In the genomic region with DNA sequence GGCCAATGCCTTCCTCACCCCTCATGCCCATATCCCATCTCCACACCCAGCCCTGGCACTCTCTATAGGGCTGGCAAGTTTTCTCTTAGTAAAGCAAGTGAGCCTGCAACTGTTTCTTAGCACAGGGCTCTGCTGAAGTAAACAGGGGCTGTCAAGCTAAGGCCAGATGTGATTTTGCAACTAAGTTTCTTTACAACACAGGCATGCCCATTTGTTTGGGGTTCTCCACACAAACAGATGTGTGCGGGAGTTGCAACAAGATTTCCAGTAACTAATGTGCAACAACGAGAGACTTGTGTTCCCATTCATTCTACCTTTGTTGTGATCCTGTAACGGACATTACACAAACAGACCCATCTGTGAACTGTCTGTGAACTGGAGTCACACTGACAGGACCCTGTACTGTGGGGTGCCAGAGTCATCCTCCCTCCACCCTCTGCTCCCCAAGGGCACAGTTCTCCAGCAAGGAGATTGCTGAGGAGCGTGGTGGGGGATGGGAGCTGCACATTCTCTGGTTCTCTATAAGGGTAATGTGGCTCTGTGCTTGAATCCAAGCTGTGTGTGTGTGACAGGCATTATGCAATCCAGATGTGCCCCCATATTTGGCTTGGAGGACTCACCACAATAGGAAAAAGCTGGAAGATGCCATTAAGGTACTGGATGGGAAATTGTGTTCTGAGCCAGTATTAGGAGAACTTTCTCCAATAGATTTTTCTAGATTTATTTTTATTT, we compare ENCODE assay signal across 16 mouse cellular contexts. TPM values are rescaled to one million over a fixed set of nuclear protein-coding genes. Genes with fewer than 3 reads are reported as not detected.
DNase-seq lines count a peak whose midpoint lies in the region; ATAC-seq and TF ChIP-seq lines count a peak whose summit lies in the region.
"Had no signal": no experiment of that assay in that cellular context is flagged by ENCODE, and none has a peak within 500 bp of the region (broad histone marks: within the 10 kb centered on the region; RNA-seq: fewer than 3 reads in every experiment).

No protein-coding gene starts in this region.

- H3K36me3 ChIP-seq in forebrain, embryonic 10.5 days (replicated peaks): no peaks in the 10 kb centered on the region
- no peaks in the 10 kb centered on the region for H3K36me3 ChIP-seq in forebrain, embryonic 13.5 days (ENCODE audit: poor library complexity, severe bottlenecking)
- H3K36me3 ChIP-seq in lung, postnatal 0 days (ENCODE audit: insufficient read depth, low read length): no peaks in the 10 kb centered on the region
- H3K36me3 ChIP-seq in intestine, embryonic 16.5 days (ENCODE audit: control insufficient read depth, insufficient read depth, low read length): no peaks in the 10 kb centered on the region
- no peaks in the 10 kb centered on the region for H3K36me3 ChIP-seq in stomach, postnatal 0 days (ENCODE audit: control insufficient read depth, insufficient read depth, low read length)
- H3K36me3 ChIP-seq: midbrain, embryonic 12.5 days had no signal

- H3K9ac ChIP-seq in forebrain, embryonic 13.5 days: no peak overlapping the region
- H3K9ac ChIP-seq in lung, postnatal 0 days (replicated peaks; ENCODE audit: low read depth): no peak overlapping the region
- no peak overlapping the region for H3K9ac ChIP-seq in intestine, embryonic 16.5 days (ENCODE audit: low read depth, low read length)
- H3K9ac ChIP-seq in stomach, postnatal 0 days (ENCODE audit: low read length): no peak overlapping the region
- H3K9ac ChIP-seq: forebrain, postnatal 0 days; midbrain, embryonic 12.5 days had no signal

- ATAC-seq in forebrain, embryonic 13.5 days: no peak
- peak; percentile 64 for ATAC-seq in lung, postnatal 0 days
- ATAC-seq in intestine, embryonic 16.5 days: no peak
- ATAC-seq in stomach, postnatal 0 days (ENCODE audit: low FRiP score, low TSS enrichment): no peak
- ATAC-seq: forebrain, postnatal 0 days; hindbrain, embryonic 16.5 days had no signal

- peak overlapping the region; percentile 9 for H3K27ac ChIP-seq in forebrain, embryonic 10.5 days
- H3K27ac ChIP-seq in forebrain, embryonic 13.5 days: no peak overlapping the region
- peak overlapping the region; percentile 28; the same call in 1 of the 2 replicates for H3K27ac ChIP-seq in lung, postnatal 0 days (ENCODE audit: low read length)
- peak overlapping the region; percentile 42 for H3K27ac ChIP-seq in intestine, embryonic 16.5 days (ENCODE audit: low read length)
- H3K27ac ChIP-seq in stomach, postnatal 0 days (replicated peaks): peak overlapping the region; percentile 63; the same call in 1 of the 2 replicates
- H3K27ac ChIP-seq: midbrain, embryonic 12.5 days had no signal

- TF ChIP-seq EP300 in lung, postnatal 0 days (IDR thresholded peaks at IDR 0.05): no peak
- no peak for TF ChIP-seq EP300 in stomach, postnatal 0 days (optimal IDR thresholded peaks at IDR 0.05)

- H3K4me3 ChIP-seq in forebrain, embryonic 10.5 days: no peak overlapping the region
- H3K4me3 ChIP-seq in forebrain, embryonic 13.5 days: no peak overlapping the region
- no peak overlapping the region for H3K4me3 ChIP-seq in lung, postnatal 0 days (ENCODE audit: low read depth, low read length)
- no peak overlapping the region for H3K4me3 ChIP-seq in intestine, embryonic 16.5 days (ENCODE audit: low read length)
- no peak overlapping the region for H3K4me3 ChIP-seq in stomach, postnatal 0 days (ENCODE audit: low read depth, low read length)
- H3K4me3 ChIP-seq: midbrain, embryonic 12.5 days had no signal

- no peak overlapping the region for H3K4me2 ChIP-seq in forebrain, embryonic 13.5 days
- no peak overlapping the region for H3K4me2 ChIP-seq in lung, postnatal 0 days (replicated peaks; ENCODE audit: low read depth, low read length)
- H3K4me2 ChIP-seq in intestine, embryonic 16.5 days (ENCODE audit: low read depth, low read length): no peak overlapping the region
- H3K4me2 ChIP-seq in stomach, postnatal 0 days (replicated peaks; ENCODE audit: low read depth): no peak overlapping the region
- H3K4me2 ChIP-seq: midbrain, embryonic 12.5 days had no signal

- TF ChIP-seq CTCF in lung, postnatal 0 days (IDR thresholded peaks at IDR 0.05): no peak
- TF ChIP-seq CTCF in stomach, postnatal 0 days (IDR thresholded peaks at IDR 0.05; ENCODE audit: low read depth): no peak

- H3K27me3 ChIP-seq in forebrain, embryonic 10.5 days (ENCODE audit: poor library complexity, severe bottlenecking): no peaks in the 10 kb centered on the region
- no peaks in the 10 kb centered on the region for H3K27me3 ChIP-seq in forebrain, embryonic 13.5 days
- no peaks in the 10 kb centered on the region for H3K27me3 ChIP-seq in lung, postnatal 0 days (replicated peaks; ENCODE audit: insufficient read depth, low read length)
- no peaks in the 10 kb centered on the region for H3K27me3 ChIP-seq in intestine, embryonic 16.5 days (replicated peaks; ENCODE audit: control insufficient read depth, insufficient read depth, low read length)
- no peaks in the 10 kb centered on the region for H3K27me3 ChIP-seq in stomach, postnatal 0 days (ENCODE audit: control insufficient read depth, insufficient read depth, low read length)
- H3K27me3 ChIP-seq: midbrain, embryonic 12.5 days had no signal

- H3K4me1 ChIP-seq in forebrain, embryonic 10.5 days: peaks cover 21% of the 10 kb centered on the region
- no peaks in the 10 kb centered on the region for H3K4me1 ChIP-seq in forebrain, embryonic 13.5 days
- H3K4me1 ChIP-seq in lung, postnatal 0 days (ENCODE audit: insufficient read depth, low read depth, low read length): no peaks in the 10 kb centered on the region
- H3K4me1 ChIP-seq in intestine, embryonic 16.5 days (ENCODE audit: control insufficient read depth, insufficient read depth, low read length): peaks cover 6% of the 10 kb centered on the region; the same call in 1 of the 2 replicates
- H3K4me1 ChIP-seq in stomach, postnatal 0 days (replicated peaks; ENCODE audit: control insufficient read depth, insufficient read depth): peaks cover 4% of the 10 kb centered on the region; the same call in 1 of the 2 replicates

- H3K9me3 ChIP-seq in forebrain, embryonic 10.5 days: no peaks in the 10 kb centered on the region
- no peaks in the 10 kb centered on the region for H3K9me3 ChIP-seq in forebrain, embryonic 13.5 days (replicated peaks)
- H3K9me3 ChIP-seq in lung, postnatal 0 days (ENCODE audit: low read length): no peaks in the 10 kb centered on the region
- no peaks in the 10 kb centered on the region for H3K9me3 ChIP-seq in intestine, embryonic 16.5 days (ENCODE audit: control insufficient read depth, low read length)
- no peaks in the 10 kb centered on the region for H3K9me3 ChIP-seq in stomach, postnatal 0 days (ENCODE audit: control insufficient read depth, low read length)
- H3K9me3 ChIP-seq: midbrain, embryonic 12.5 days had no signal

- 76% methylated on average over 4 of the region's 4 CpGs for WGBS in forebrain, embryonic 10.5 days
- WGBS in forebrain, embryonic 13.5 days: 78% methylated on average over 4 of the region's 4 CpGs
- 48% methylated on average over 4 of the region's 4 CpGs for WGBS in lung, postnatal 0 days
- WGBS in intestine, embryonic 16.5 days: 57% methylated on average over 4 of the region's 4 CpGs
- 54% methylated on average over 4 of the region's 4 CpGs for WGBS in stomach, postnatal 0 days

- DNase-seq in forebrain, embryonic 10.5 days (ENCODE audit: extremely low spot score, low spot score): no peak
- DNase-seq in lung, postnatal 0 days (ENCODE audit: low spot score): peak; percentile 51
- no peak for DNase-seq in lung, postnatal 36 days
- no peak for DNase-seq in stomach, postnatal 0 days (ENCODE audit: low spot score)
- DNase-seq in heart, adult 9 months (ENCODE audit: low spot score in 2 of 2): no peak
- DNase-seq in right cerebral cortex, postnatal 36 days (ENCODE audit: low spot score in 2 of 2): no peak
- DNase-seq: adrenal gland, adult 8-10 months; cerebellum, adult 8-10 months; forebrain, postnatal 0 days; kidney, postnatal 10 days; layer of hippocampus, adult 9-11 months; right cerebral cortex, postnatal 25 days had no signal

RNA-seq across cellular contexts. Expression of a gene that starts 15.7 kb away (rescaled TPM):
- polyA plus RNA-seq in forebrain, embryonic 10.5 days (2016; fragmentation: Nextera tagmentation; extraction: Ambion mirVana): 4.6 and 5.3 TPM in 2 replicates
- 0.37 and 0.43 TPM in 2 replicates for polyA plus RNA-seq in forebrain, embryonic 13.5 days (2015; fragmentation: Nextera tagmentation; extraction: Ambion mirVana)
- polyA plus RNA-seq in lung, postnatal 0 days (2015; fragmentation: Nextera tagmentation; extraction: Ambion mirVana): 3.4 and 4.1 TPM in 2 replicates
- 13.6 and 14.0 TPM in 2 replicates for polyA plus RNA-seq in intestine, embryonic 16.5 days (2015; fragmentation: Nextera tagmentation; extraction: Ambion mirVana)
- 10.5 and 11.0 TPM in 2 replicates for polyA plus RNA-seq in stomach, postnatal 0 days (2015; fragmentation: Nextera tagmentation; extraction: Ambion mirVana)

RNA-seq across cellular contexts. Expression of a gene that starts 33.6 kb away (rescaled TPM):
- polyA plus RNA-seq in forebrain, embryonic 10.5 days (2016; fragmentation: Nextera tagmentation; extraction: Ambion mirVana): 9.2 and 10.0 TPM in 2 replicates
- polyA plus RNA-seq in forebrain, embryonic 13.5 days (2015; fragmentation: Nextera tagmentation; extraction: Ambion mirVana): 7.3 and 9.1 TPM in 2 replicates
- 3.4 and 4.4 TPM in 2 replicates for polyA plus RNA-seq in lung, postnatal 0 days (2015; fragmentation: Nextera tagmentation; extraction: Ambion mirVana)
- polyA plus RNA-seq in intestine, embryonic 16.5 days (2015; fragmentation: Nextera tagmentation; extraction: Ambion mirVana): 9.3 and 9.4 TPM in 2 replicates
- polyA plus RNA-seq in stomach, postnatal 0 days (2015; fragmentation: Nextera tagmentation; extraction: Ambion mirVana): 2.9 and 3.2 TPM in 2 replicates

RNA-seq across cellular contexts. Expression of a gene that starts 41.6 kb away (rescaled TPM):
- 10.3 and 10.8 TPM in 2 replicates for polyA plus RNA-seq in forebrain, embryonic 10.5 days (2016; fragmentation: Nextera tagmentation; extraction: Ambion mirVana)
- polyA plus RNA-seq in forebrain, embryonic 13.5 days (2015; fragmentation: Nextera tagmentation; extraction: Ambion mirVana): 12.0 and 15.6 TPM in 2 replicates
- polyA plus RNA-seq in lung, postnatal 0 days (2015; fragmentation: Nextera tagmentation; extraction: Ambion mirVana): 15.0 and 15.9 TPM in 2 replicates
- polyA plus RNA-seq in intestine, embryonic 16.5 days (2015; fragmentation: Nextera tagmentation; extraction: Ambion mirVana): 16.1 and 23.2 TPM in 2 replicates
- 9.0 and 9.6 TPM in 2 replicates for polyA plus RNA-seq in stomach, postnatal 0 days (2015; fragmentation: Nextera tagmentation; extraction: Ambion mirVana)
